Mouse (Mus musculus) heart, embryonic 16.5 days (tissue): Measurements from ENCODE around the gene Ifi205. TPM values are rescaled to one million over a fixed set of nuclear protein-coding genes. Genes with fewer than 3 reads are reported as not detected.
"Not testable (repeated sequence)": the region's sequence is repeated elsewhere in the genome, so short reads cannot be mapped to it uniquely, and the experiment has no call there.

Experiments used
- ATAC-seq: fragments of 200-750 bp; cut with Nextera tagmentation; replicated peaks from 2 replicates; pipeline ENCODE4 v1.8.0; 2017; ENCODE audit warnings: moderate number of reproducible peaks; ENCODE audit not compliant: insufficient read depth, low FRiP score; ENCODE audit errors: extremely low read depth
- H3K27ac ChIP-seq: fragments of 300-500 bp; sonication (generic); 2 replicates; pipeline ENCODE4 v1.5.1; 2014; ENCODE audit warnings: mild to moderate bottlenecking, low read length, control low read depth, moderate library complexity
- H3K27me3 ChIP-seq: fragments of 300-500 bp; sonication (generic); 2 replicates; pipeline ENCODE4 v1.6.1; 2014; ENCODE audit warnings: low read length, mixed read lengths; ENCODE audit not compliant: control insufficient read depth, insufficient read depth
- H3K36me3 ChIP-seq: fragments of 300-500 bp; sonication (generic); 2 replicates; pipeline ENCODE4 v1.6.1; 2014; ENCODE audit not compliant: control insufficient read depth, insufficient read depth
- H3K4me1 ChIP-seq: fragments of 300-500 bp; sonication (generic); 2 replicates; pipeline ENCODE4 v1.6.1; 2014; ENCODE audit warnings: low read length, mixed read lengths; ENCODE audit not compliant: control insufficient read depth, insufficient read depth
- H3K4me2 ChIP-seq: fragments of 300-500 bp; sonication (generic); 2 replicates; pipeline ENCODE4 v1.6.1; 2014; ENCODE audit warnings: low read depth, mild to moderate bottlenecking, control low read depth, low read length
- H3K4me3 ChIP-seq: fragments of 300-500 bp; sonication (generic); 2 replicates; pipeline ENCODE4 v1.5.1; 2014; ENCODE audit warnings: mild to moderate bottlenecking, control low read depth, low read length
- H3K9ac ChIP-seq: fragments of 300-500 bp; sonication (generic); 2 replicates; pipeline ENCODE4 v1.6.1; 2014; ENCODE audit warnings: low read length, control low read depth
- H3K9me3 ChIP-seq: fragments of 300-500 bp; sonication (generic); replicated peaks from 2 replicates; pipeline ENCODE4 v1.6.1; 2016; ENCODE audit warnings: low read length; ENCODE audit not compliant: control insufficient read depth
- WGBS: fragments of 180-500 bp; shearing (Covaris S2); extraction: QIAGEN DNeasy Blood & Tissue Kit; methylation state at CpG from one replicate; pipeline ENCODE4 v1.1.7; 2014; 5-methylcytosine and 5-hydroxymethylcytosine counted together
- polyA plus RNA-seq: library from polyadenylated mRNA; unstranded; fragments of >200 nt; fragmentation: Nextera tagmentation; extraction: Ambion mirVana; gene quantifications from 2 replicates; pipeline ENCODE4 v1.2.1, GENCODE M21; 2015

The Ifi205 gene
- polyA plus RNA-seq, 1 experiment from 2014 or later = 1.5 TPM

GRCm38 (mm10) chr1:173982694-173983305, 48.8 kb downstream of the Ifi205 start, which contains the start of gene Ifi202b:
Ifi202b (minus strand) TSS chr1:173982744.
- H3K4me2 ChIP-seq, H3K27ac ChIP-seq, ATAC-seq, H3K4me1 ChIP-seq, H3K9me3 ChIP-seq, H3K9ac ChIP-seq, H3K27me3 ChIP-seq, H3K4me3 ChIP-seq, H3K36me3 ChIP-seq: not testable (repeated sequence)
- WGBS = 82% methylated on average over 6 of the region's 6 CpGs

GRCm38 (mm10) chr1:173981038-173981437, 50.6 kb downstream of the Ifi205 start:
- H3K27ac ChIP-seq, H3K9ac ChIP-seq, H3K27me3 ChIP-seq, H3K36me3 ChIP-seq, H3K9me3 ChIP-seq, H3K4me3 ChIP-seq, H3K4me2 ChIP-seq, H3K4me1 ChIP-seq, ATAC-seq: not testable (repeated sequence)
- WGBS = 10% methylated on average over 3 of the region's 3 CpGs

DNA sequence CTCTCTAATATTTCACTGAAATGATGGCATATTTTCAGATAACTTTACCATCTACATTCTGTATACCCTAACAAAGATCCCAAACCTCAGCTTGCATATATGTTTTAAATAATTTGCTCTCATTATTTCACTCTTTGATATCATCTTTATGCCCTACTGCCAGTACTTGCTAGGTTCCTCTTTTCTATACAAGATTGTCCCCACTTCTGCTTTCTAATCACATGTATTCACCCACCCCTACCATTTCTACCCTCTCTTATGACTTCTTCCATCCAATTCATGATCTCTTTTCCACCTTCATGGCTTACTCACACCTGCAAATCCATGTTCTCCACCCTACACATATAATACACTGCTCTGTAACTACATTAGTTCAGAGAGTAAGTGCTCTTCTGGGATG, 54.0 kb downstream of the Ifi205 start:
- H3K4me3 ChIP-seq = no peak overlapping the region
- no peaks in the 10 kb centered on the region for H3K4me1 ChIP-seq
- H3K27me3 ChIP-seq = no peaks in the 10 kb centered on the region
- no peaks in the 10 kb centered on the region for H3K36me3 ChIP-seq
- H3K9me3 ChIP-seq = no peaks in the 10 kb centered on the region
- H3K4me2 ChIP-seq = no peak overlapping the region
- ATAC-seq = no peak
- H3K9ac ChIP-seq = no peak overlapping the region
- H3K27ac ChIP-seq = no peak overlapping the region

DNA sequence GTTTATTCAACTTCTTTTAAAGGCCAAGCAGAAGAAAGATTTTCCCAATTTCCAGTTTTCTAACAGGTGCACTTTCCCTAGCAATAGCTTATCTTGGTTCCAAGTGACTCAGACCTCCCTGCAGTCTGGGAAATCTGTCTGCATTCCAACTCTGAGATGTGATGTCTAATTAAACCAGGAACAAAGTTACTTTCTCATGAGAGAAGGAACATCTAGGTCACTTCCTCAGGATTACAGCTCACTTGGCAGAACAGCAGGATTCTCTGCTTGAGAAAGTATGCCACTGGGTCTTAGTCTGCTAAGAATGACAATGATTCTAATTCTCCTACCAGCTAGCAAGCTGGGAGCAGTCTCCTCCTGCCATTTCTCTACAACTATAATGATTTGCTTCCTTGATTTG, 58.5 kb downstream of the Ifi205 start:
- ATAC-seq = no peak

More for the DNA sequence above, 58.5 kb downstream of the Ifi205 start:
- Histone ChIP-seq H3K36me3 (no peaks in the 10 kb centered on the region), H3K27me3 (no peaks in the 10 kb centered on the region), H3K27ac (no peak overlapping the region), H3K4me1 (no peaks in the 10 kb centered on the region), H3K9ac (no peak overlapping the region), H3K4me3 (no peak overlapping the region), H3K9me3 (no peaks in the 10 kb centered on the region), H3K4me2 (no peak overlapping the region)

Other genes with a start within 250 kb of the Ifi205 start
- 2.1 and 4.2 TPM in 2 replicates for gene Ifi211, start 118.8 kb downstream of the Ifi205 start, polyA plus RNA-seq
- 4.7 and 12.2 TPM in 2 replicates for gene Mndal, start 89.3 kb downstream of the Ifi205 start, polyA plus RNA-seq
- 2.2 and 4.0 TPM in 2 replicates for gene Ifi203, start 89.1 kb downstream of the Ifi205 start, polyA plus RNA-seq
- not detected in 2 replicates for gene Ifi202b, start 49.1 kb downstream of the Ifi205 start, polyA plus RNA-seq
- 0.06 TPM in 1 of 2 replicates, not detected in the other for gene Olfr433, start 8.9 kb upstream of the Ifi205 start, polyA plus RNA-seq
- gene Olfr432, start 17.4 kb upstream of the Ifi205 start, polyA plus RNA-seq = not detected in 2 replicates
- gene Olfr430, start 34.8 kb upstream of the Ifi205 start, polyA plus RNA-seq = not detected in 2 replicates
- gene Olfr429, start 52.5 kb upstream of the Ifi205 start, polyA plus RNA-seq = not detected in 2 replicates
- not detected in 2 replicates for gene Olfr427, start 65.1 kb upstream of the Ifi205 start, polyA plus RNA-seq
- not detected in 2 replicates for gene Olfr231, start 89.4 kb upstream of the Ifi205 start, polyA plus RNA-seq
- gene Olfr424, start 99.7 kb upstream of the Ifi205 start, polyA plus RNA-seq = not detected in 2 replicates
- not detected in 2 replicates for gene Olfr420, start 123.8 kb upstream of the Ifi205 start, polyA plus RNA-seq
- gene Spta1, start 141.0 kb upstream of the Ifi205 start, polyA plus RNA-seq = 1.6 and 1.8 TPM in 2 replicates
- gene Olfr419, start 220.3 kb upstream of the Ifi205 start, polyA plus RNA-seq = not detected in 2 replicates